Mouse (Mus musculus) fibroblast of lung, adult 2 months (primary cell): ENCODE results near the gene Clec2e.
"Not testable (repeated sequence)": the region's sequence is repeated elsewhere in the genome, so short reads cannot be mapped to it uniquely, and the experiment has no call there.

ENCODE experiments used
- DNase-seq: peaks from one replicate; pipeline ENCODE4 v3.0.0-alpha.2; 2011; ENCODE audit warnings: low read depth

The Clec2e gene

DNA sequence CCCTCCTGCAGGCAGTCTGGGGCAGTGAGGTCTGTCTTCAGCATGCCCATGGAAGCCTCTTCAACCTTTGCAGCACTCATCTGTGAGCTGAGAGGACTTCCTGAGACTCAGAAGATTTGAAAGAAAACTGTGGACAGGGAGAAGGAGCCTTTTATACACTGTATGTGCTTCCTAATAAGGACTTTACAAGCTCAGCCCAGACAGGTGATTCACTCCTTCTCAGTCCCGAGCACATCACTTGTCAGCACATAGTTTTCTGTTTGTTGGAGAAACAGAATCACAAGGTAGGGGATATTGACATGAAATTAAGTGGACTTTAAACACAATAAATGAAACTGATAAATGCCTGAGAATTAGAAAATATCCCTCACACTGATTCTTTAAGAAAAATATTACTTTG is at the start of gene Clec2e:
Gene Clec2e (minus strand): TSS at position 120 of the 400 bp plus-strand sequence.
- DNase-seq, result not testable (repeated sequence)

- DNase-seq, result no peak
Measured at GRCm38 (mm10) chr6:129146812-129147211, 46.1 kb upstream of the Clec2e start.

DNA sequence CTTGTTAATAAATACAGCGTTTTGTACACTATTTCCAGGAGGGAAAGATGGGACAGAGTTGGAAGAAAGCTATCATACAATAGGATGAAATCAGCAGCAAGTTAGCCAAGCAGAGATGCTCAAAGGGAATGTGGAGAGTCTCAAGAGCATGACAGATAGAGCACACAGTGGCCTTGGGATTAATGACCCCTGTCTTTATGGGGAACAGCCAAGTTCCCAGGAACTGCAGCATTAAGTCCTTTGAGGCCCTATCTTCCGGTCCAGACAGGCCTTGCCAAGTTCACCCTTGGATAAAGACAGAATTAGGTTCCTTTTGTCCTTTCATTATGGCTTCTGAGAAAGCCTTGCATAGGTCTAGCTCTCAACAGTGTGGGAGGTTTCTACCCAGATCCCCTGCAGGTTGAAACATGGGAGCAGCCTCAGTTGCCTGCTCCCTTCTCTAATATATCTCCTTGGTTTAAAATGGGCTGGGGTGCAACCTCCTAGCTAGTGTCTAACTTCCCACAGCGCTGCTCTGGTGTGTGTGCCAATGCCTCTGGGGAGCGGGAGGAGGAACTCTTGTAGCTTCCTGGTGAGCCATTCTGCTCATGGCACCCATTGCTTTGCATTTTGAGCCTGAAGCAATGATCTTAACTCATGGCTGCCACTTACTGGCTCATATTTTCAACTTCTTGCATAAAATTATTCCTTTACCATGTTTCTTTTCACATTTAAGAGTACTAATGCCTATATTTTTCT is 32.1 kb upstream of the Clec2e start:
- DNase-seq, result no peak

DNA sequence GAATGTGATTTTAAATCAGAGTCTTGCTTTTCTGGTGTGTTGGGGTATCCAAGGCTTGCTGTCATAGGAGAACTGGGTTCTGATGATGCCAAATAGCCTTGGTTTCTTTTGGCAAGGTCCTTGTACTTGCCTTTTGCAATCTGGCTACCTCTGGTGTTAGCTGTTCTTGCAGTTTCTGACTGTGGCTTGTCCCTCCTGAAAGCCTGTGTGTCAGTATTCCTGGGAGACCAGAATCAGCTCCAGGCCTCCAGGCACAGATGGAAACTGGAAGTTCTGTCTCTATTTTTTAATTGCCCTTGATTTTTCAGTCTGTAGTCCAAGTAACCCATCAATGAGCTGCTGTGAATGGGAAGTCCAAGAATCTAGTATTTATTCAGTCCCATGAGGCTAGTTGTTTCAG is 26.1 kb upstream of the Clec2e start:
- DNase-seq, result no peak

DNA sequence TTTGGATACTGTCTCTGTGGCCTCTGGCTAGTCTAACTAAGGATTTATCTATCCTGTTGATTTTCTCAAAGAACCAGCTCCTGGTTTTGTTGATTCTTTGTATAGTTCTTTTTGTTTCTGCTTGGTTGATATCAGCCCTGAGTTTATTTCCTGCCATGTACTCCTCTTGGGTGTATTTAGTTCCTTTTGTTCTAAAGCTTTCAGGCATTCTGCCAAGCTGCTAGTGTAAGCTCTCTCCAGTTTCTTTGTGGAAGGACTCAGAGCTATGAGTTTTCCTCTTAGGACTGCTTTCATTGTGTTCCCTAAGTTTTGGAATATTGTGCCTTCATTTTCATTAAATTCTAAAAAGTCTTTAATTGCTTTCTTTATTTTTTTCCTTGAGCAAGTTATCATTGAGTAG is 23.8 kb upstream of the Clec2e start:
- not testable (repeated sequence) for DNase-seq

DNA sequence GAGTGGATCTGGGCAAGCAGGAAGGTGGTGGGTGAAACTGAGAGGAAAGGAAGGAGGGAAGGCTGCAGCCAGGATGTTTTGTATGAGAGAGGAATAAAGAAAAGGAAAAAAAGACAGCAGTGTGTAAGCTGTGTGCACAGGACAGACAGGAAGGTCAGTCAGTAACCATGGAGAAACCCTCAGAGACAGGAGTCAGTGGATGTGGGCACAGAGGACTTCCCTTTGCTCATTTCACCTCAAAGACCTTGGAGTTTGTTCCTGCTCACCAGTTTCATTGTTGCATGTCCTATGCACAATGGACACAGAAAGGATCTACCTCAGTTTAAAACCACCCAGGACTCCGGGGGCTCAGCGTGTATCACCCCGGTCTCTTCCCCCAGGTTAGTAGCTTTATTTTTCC is 15.5 kb upstream of the Clec2e start:
- no peak for DNase-seq

GRCm38 (mm10) chr6:129114237-129114636 is 13.5 kb upstream of the Clec2e start:
- DNase-seq, result not testable (repeated sequence)

- peak; percentile 67 for DNase-seq
Measured at GRCm38 (mm10) chr6:129113769-129114168, 13.1 kb upstream of the Clec2e start.

GRCm38 (mm10) chr6:129113030-129113673 is 12.4 kb upstream of the Clec2e start:
- no peak for DNase-seq

GRCm38 (mm10) chr6:129112526-129112925 is 11.8 kb upstream of the Clec2e start:
- no peak for DNase-seq

- no peak for DNase-seq
Measured at GRCm38 (mm10) chr6:129107916-129108315, 7.2 kb upstream of the Clec2e start.

- no peak for DNase-seq
Measured at GRCm38 (mm10) chr6:129102858-129103555, 2.3 kb upstream of the Clec2e start.

DNA sequence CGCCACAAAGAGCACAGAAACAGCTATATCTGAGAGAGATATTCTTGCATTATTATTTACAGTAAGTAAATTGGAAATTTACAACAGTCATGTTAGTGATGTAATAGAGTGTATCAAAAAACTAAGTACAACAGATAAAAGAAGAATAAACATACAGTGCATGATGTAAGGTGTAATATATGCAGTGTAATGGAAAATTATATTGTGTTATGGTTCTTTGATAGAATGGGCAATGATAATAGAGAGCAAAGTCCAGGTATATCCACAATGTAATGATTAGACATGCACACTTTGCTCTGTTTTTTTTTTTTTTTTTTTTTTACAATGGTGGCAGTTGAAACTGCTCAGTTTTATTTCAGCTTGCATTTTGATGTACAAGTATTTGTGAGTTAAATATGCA is 891 bp upstream of the Clec2e start:
- no peak for DNase-seq

GRCm38 (mm10) chr6:129097929-129098328 is 2.8 kb downstream of the Clec2e start:
- DNase-seq, result peak; percentile 17

DNA sequence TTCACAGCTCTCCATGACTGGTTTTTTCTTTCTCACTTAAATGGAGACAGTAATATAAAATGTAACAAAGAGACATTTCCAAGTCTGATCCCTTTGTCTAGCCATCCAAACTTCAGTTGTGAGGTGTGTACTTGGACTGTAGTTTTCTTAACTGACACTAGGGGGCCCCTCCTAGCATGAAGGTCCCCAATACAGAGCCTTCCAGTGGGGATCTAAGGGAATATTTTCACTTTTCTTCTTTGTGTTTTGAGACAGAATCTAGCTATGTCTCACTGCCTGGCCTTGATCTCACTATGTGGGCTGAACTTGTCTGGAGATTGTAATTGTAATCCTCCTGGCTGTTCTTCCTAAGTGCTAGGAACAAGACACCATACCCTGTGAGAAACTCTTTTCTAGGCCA is 5.5 kb downstream of the Clec2e start:
- peak; percentile 21 for DNase-seq

GRCm38 (mm10) chr6:129088596-129088995 is 12.1 kb downstream of the Clec2e start:
- not testable (repeated sequence) for DNase-seq

DNA sequence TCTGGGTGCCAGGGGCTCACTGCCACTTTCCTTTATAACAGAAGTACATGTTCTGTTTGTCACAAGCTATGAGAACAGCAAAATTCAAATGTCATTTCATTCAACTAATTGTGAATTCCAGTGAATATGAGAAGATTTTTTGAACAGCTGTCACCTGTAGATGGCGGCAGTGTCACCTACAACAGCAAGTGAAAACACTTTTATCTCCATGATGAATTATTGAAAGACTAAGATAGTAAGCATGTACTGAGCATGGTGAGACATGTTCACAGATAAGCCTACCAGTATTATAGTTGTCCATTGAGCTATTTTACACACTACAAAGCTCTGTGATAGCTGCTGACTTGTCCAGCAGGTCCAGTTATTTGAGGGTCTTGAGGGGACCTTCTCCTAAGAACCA is 12.6 kb downstream of the Clec2e start:
- peak; percentile 17 for DNase-seq

GRCm38 (mm10) chr6:129086031-129086430 is 14.7 kb downstream of the Clec2e start:
- DNase-seq, result not testable (repeated sequence)

DNA sequence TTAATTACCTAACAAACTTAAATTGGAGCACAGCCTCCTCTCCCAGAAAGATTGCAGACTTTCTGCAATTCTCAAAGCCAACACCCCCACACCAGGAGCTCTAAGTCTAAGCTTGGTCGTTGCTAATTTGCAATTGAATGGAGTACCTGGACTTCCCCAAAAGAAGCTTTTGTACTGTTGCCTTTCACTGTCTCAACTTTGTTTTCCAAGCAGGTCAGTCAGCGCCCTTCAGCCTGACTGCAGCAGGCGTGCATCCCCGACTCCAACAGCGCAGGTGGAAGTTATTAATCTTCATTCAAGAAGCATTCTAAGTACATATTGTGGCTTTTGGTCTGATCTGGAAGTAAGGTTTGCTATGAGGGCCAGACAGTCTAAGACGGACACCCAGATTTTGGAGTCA is 15.6 kb downstream of the Clec2e start:
- no peak for DNase-seq

- peak; percentile 24 for DNase-seq
Measured at GRCm38 (mm10) chr6:129066986-129067385, 33.7 kb downstream of the Clec2e start.

DNA sequence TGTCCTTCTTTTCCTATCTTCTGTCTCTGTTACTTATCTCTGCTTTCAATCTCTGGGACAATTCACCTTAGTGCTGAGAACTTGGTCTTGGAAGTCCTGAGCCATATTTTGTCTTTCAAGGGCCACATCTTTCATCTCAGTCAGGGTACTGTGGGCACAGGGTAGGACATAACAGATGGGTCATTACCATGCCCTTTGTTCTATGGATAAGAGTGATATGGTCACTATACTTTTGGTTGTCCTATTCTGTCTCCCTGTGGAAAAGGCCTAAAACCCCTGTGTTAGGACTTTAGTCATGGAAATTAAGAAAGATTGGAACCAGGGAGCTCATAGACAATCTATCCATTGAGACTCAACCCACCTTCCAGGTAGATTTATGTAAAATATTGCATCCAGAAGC is 34.2 kb downstream of the Clec2e start:
- DNase-seq, result no peak

DNA sequence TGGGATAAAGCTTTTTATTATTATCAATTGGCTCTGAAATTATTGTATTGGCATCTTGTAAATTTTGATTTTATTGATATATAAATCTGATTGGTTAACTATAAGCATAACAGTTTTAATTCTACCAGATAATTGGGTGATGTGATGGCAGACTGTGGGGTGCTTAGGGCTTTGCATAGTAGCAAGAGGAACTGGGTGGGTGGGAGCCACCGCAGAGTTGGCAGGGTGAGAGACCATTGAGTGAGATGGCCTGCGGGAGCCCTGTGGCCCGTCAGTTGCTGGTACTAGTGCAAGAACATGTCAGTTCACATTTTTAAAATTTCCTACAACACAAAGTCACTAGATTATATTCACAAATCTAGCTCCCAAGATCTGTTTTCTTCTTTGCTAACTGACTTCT is 34.9 kb downstream of the Clec2e start:
- DNase-seq, result no peak

DNA sequence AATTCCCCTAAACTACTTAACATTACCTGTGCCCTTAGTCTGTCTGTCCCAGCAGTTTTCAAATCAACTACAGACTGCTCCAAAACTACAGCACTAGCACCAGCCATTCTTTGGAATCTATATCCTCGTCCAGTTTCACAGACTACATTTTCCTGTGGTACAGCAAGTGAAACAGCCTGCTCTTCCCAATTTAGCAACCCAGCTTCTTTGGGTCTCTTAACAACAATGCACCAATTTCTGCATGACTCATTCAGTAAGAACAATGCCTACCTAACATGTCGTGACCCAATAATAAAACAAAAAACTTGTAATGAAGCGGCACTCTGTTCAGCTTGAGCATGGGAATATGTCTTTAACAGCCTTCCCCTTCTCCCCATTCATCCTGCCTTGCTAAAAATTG is 35.3 kb downstream of the Clec2e start:
- no peak for DNase-seq
